Mouse (Mus musculus): Measurements from ENCODE around the gene Fga. TPM values are rescaled to one million over a fixed set of nuclear protein-coding genes. Genes with fewer than 3 reads are reported as not detected.

Fga gene
- polyA plus RNA-seq, 1 experiment from 2014 or later: not detected

GRCm38 (mm10) chr3:83055281-83056038 is 29.6 kb downstream of the Fga start, which contains the start of gene Plrg1:
Gene Plrg1, plus strand, starts transcription at chr3:83055522.
- peaks cover 26% of the 10 kb centered on the region for H3K36me3 ChIP-seq
- H3K27ac ChIP-seq (replicated peaks): peak within 1 kb of the TSS; percentile 79
- WGBS: under 1% methylated on average over 61 of the region's 61 CpGs
- no peaks in the 10 kb centered on the region for H3K27me3 ChIP-seq
- H3K4me2 ChIP-seq (replicated peaks): peak within 1 kb of the TSS; percentile 57
- peaks cover 12% of the 10 kb centered on the region for H3K4me1 ChIP-seq
- ATAC-seq (replicated peaks): peak; percentile 99
- no peaks in the 10 kb centered on the region for H3K9me3 ChIP-seq
- H3K4me3 ChIP-seq: peak within 1 kb of the TSS; percentile 75
- H3K9ac ChIP-seq (replicated peaks): peak within 1 kb of the TSS; percentile 72

- H3K4me1 ChIP-seq: peaks cover 12% of the 10 kb centered on the region
- ATAC-seq (replicated peaks): no peak
- H3K36me3 ChIP-seq: peaks cover 42% of the 10 kb centered on the region
- H3K9ac ChIP-seq (replicated peaks): no peak overlapping the region
- no peak overlapping the region for H3K27ac ChIP-seq (replicated peaks)
- no peak overlapping the region for H3K4me2 ChIP-seq (replicated peaks)
- H3K27me3 ChIP-seq: no peaks in the 10 kb centered on the region
- H3K4me3 ChIP-seq: no peak overlapping the region
- H3K9me3 ChIP-seq: no peaks in the 10 kb centered on the region
- WGBS: 91% methylated on average over 2 of the region's 2 CpGs
Measured at GRCm38 (mm10) chr3:83057046-83057445, 31.2 kb downstream of the Fga start.

- no peak for ATAC-seq (replicated peaks)
- peaks cover 78% of the 10 kb centered on the region for H3K36me3 ChIP-seq
- H3K9me3 ChIP-seq: no peaks in the 10 kb centered on the region
- no peak overlapping the region for H3K4me2 ChIP-seq (replicated peaks)
- no peak overlapping the region for H3K9ac ChIP-seq (replicated peaks)
- 93% methylated on average over 9 of the region's 9 CpGs for WGBS
- H3K4me3 ChIP-seq: no peak overlapping the region
- no peak overlapping the region for H3K27ac ChIP-seq (replicated peaks)
- H3K27me3 ChIP-seq: no peaks in the 10 kb centered on the region
- no peaks in the 10 kb centered on the region for H3K4me1 ChIP-seq
Measured at GRCm38 (mm10) chr3:83067920-83068319, 42.0 kb downstream of the Fga start.

- H3K27me3 ChIP-seq: no peaks in the 10 kb centered on the region
- WGBS: 94% methylated on average over 13 of the region's 13 CpGs
- no peak overlapping the region for H3K9ac ChIP-seq (replicated peaks)
- H3K4me3 ChIP-seq: no peak overlapping the region
- H3K4me1 ChIP-seq: no peaks in the 10 kb centered on the region
- no peaks in the 10 kb centered on the region for H3K9me3 ChIP-seq
- no peak for ATAC-seq (replicated peaks)
- H3K27ac ChIP-seq (replicated peaks): no peak overlapping the region
- H3K4me2 ChIP-seq (replicated peaks): no peak overlapping the region
- peaks cover 74% of the 10 kb centered on the region for H3K36me3 ChIP-seq
Measured at GRCm38 (mm10) chr3:83068869-83069268, 43.0 kb downstream of the Fga start.

- 89% methylated on average over 4 of the region's 4 CpGs for WGBS
Measured at GRCm38 (mm10) chr3:83070231-83070630, 44.4 kb downstream of the Fga start.

GRCm38 (mm10) chr3:83076563-83076962 is 50.7 kb downstream of the Fga start:
- H3K4me2 ChIP-seq (replicated peaks): no peak overlapping the region
- H3K4me1 ChIP-seq: peaks cover 17% of the 10 kb centered on the region
- H3K27ac ChIP-seq (replicated peaks): no peak overlapping the region
- no peak overlapping the region for H3K4me3 ChIP-seq
- H3K27me3 ChIP-seq: no peaks in the 10 kb centered on the region
- 29% methylated on average over 3 of the region's 3 CpGs for WGBS
- peak; percentile 55 for ATAC-seq (replicated peaks)
- H3K36me3 ChIP-seq: peaks cover 20% of the 10 kb centered on the region
- no peaks in the 10 kb centered on the region for H3K9me3 ChIP-seq
- no peak overlapping the region for H3K9ac ChIP-seq (replicated peaks)

More at GRCm38 (mm10) chr3:83070231-83070630, 44.4 kb downstream of the Fga start:
- H3K36me3 ChIP-seq: peaks cover 76% of the 10 kb centered on the region
- H3K9ac ChIP-seq (replicated peaks): no peak overlapping the region
- no peaks in the 10 kb centered on the region for H3K9me3 ChIP-seq
- H3K27ac ChIP-seq (replicated peaks): no peak overlapping the region
- no peak overlapping the region for H3K4me2 ChIP-seq (replicated peaks)
- no peak for ATAC-seq (replicated peaks)
- no peaks in the 10 kb centered on the region for H3K4me1 ChIP-seq
- H3K27me3 ChIP-seq: no peaks in the 10 kb centered on the region
- H3K4me3 ChIP-seq: no peak overlapping the region

GRCm38 (mm10) chr3:83080567-83081055 is 54.7 kb downstream of the Fga start:
- Histone ChIP-seq H3K4me1 (peaks cover 17% of the 10 kb centered on the region), H3K27me3 (no peaks in the 10 kb centered on the region), H3K4me2 (replicated peaks) (peak overlapping the region; percentile 46), H3K9me3 (no peaks in the 10 kb centered on the region), H3K27ac (replicated peaks) (0 out of 2 replicates have a peak overlapping the region, but pooled peaks have one; percentile 35), H3K4me3 (peak overlapping the region; percentile 18), H3K36me3 (no peaks in the 10 kb centered on the region), H3K9ac (replicated peaks) (0 out of 2 replicates have a peak overlapping the region, but pooled peaks have one; percentile 10)
- peak; percentile 66 for ATAC-seq (replicated peaks)
- 4% methylated on average over 11 of the region's 11 CpGs for WGBS

Other genes with a start within 250 kb of the Fga start
- gene Rbm46, start 149.6 kb upstream of the Fga start, polyA plus RNA-seq (2015; fragmentation: Nextera tagmentation; extraction: Ambion mirVana): 0.52 and 0.99 TPM in 2 replicates
- gene Lrat, start 122.1 kb upstream of the Fga start, polyA plus RNA-seq (2015; fragmentation: Nextera tagmentation; extraction: Ambion mirVana): 0.06 and 0.13 TPM in 2 replicates
- 2.9 TPM in 1 of 2 replicates, not detected in the other for gene Fgg, start 18.4 kb upstream of the Fga start, polyA plus RNA-seq (2015; fragmentation: Nextera tagmentation; extraction: Ambion mirVana)
- gene Fgb, start 23.8 kb downstream of the Fga start, polyA plus RNA-seq (2015; fragmentation: Nextera tagmentation; extraction: Ambion mirVana): 0.27 TPM in 1 of 2 replicates, not detected in the other
- 114 and 118 TPM in 2 replicates for gene Plrg1, start 29.4 kb downstream of the Fga start, polyA plus RNA-seq (2015; fragmentation: Nextera tagmentation; extraction: Ambion mirVana)
- 0.42 and 0.52 TPM in 2 replicates for gene Dchs2, start 101.9 kb downstream of the Fga start, polyA plus RNA-seq (2015; fragmentation: Nextera tagmentation; extraction: Ambion mirVana)